Mouse (Mus musculus) limb, embryonic 11.5 days (tissue): ENCODE results near the gene Slc7a1. TPM values are rescaled to one million over a fixed set of nuclear protein-coding genes. Genes with fewer than 3 reads are reported as not detected.
"Not testable (repeated sequence)": the region's sequence is repeated elsewhere in the genome, so short reads cannot be mapped to it uniquely, and the experiment has no call there.

Experiments used
- ATAC-seq: fragments of 200-750 bp; cut with Nextera tagmentation; 2 replicates; pipeline ENCODE4 v1.8.0; 2017; ENCODE audit warnings: low read depth; ENCODE audit not compliant: insufficient number of reproducible peaks, low FRiP score, low TSS enrichment
- DNase-seq: peaks from one replicate; pipeline ENCODE4 v3.0.0-alpha.2; 2015; ENCODE audit warnings: low spot score
- H3K27ac ChIP-seq: fragments of 300-500 bp; sonication (generic); replicated peaks from 2 replicates; pipeline ENCODE4 v1.5.1; 2014; ENCODE audit warnings: low read depth, mild to moderate bottlenecking, low read length
- H3K27me3 ChIP-seq: fragments of 300-500 bp; sonication (generic); 2 replicates; pipeline ENCODE4 v1.6.1; 2014; ENCODE audit warnings: mild to moderate bottlenecking, low read length, mixed read lengths; ENCODE audit not compliant: control insufficient read depth, insufficient read depth
- H3K36me3 ChIP-seq: fragments of 300-500 bp; sonication (generic); 2 replicates; pipeline ENCODE4 v1.6.1; 2014; ENCODE audit warnings: mild to moderate bottlenecking, low read length, moderate library complexity, mixed read lengths; ENCODE audit not compliant: control insufficient read depth, insufficient read depth
- H3K4me1 ChIP-seq: fragments of 300-500 bp; sonication (generic); 2 replicates; pipeline ENCODE4 v1.6.1; 2014; ENCODE audit warnings: low read length, mixed read lengths; ENCODE audit not compliant: control insufficient read depth, insufficient read depth
- H3K4me2 ChIP-seq: fragments of 300-500 bp; sonication (generic); 2 replicates; pipeline ENCODE4 v1.6.1; 2014; ENCODE audit warnings: low read depth, mild to moderate bottlenecking, moderate library complexity; ENCODE audit not compliant: severe bottlenecking
- H3K4me3 ChIP-seq: fragments of 300-500 bp; sonication (generic); 2 replicates; pipeline ENCODE4 v1.5.1; 2014; ENCODE audit warnings: low read depth, low read length
- H3K9ac ChIP-seq: fragments of 300-500 bp; sonication (generic); 2 replicates; pipeline ENCODE4 v1.6.1; 2014; ENCODE audit warnings: mild to moderate bottlenecking, low read length
- H3K9me3 ChIP-seq: fragments of 300-500 bp; sonication (generic); 2 replicates; pipeline ENCODE4 v1.6.1; 2016; ENCODE audit warnings: low read length; ENCODE audit not compliant: control insufficient read depth
- WGBS: fragments of 180-500 bp; shearing (Covaris S2); extraction: QIAGEN DNeasy Blood & Tissue Kit; methylation state at CpG from one replicate; pipeline ENCODE4 v1.1.7; 2014; 5-methylcytosine and 5-hydroxymethylcytosine counted together
- polyA plus RNA-seq: library from polyadenylated mRNA; unstranded; fragments of >200 nt; fragmentation: Nextera tagmentation; extraction: Ambion mirVana; gene quantifications from 2 replicates; pipeline ENCODE4 v1.2.1, GENCODE M21; 2014

The Slc7a1 gene
- polyA plus RNA-seq, 1 experiment from 2014 or later: 16.4 TPM

GRCm38 (mm10) chr5:148342061-148342741 lies 57.5 kb downstream of the Slc7a1 start:
- 30% methylated on average over 26 of the region's 26 CpGs for whole genome bisulfite sequencing
- H3K9ac ChIP-seq: no peak overlapping the region
- no peaks in the 10 kb centered on the region for H3K36me3 ChIP-seq
- ATAC-seq (peak; percentile 75), DNase-seq (peak; percentile 59)
- peak overlapping the region; percentile 18 for H3K4me3 ChIP-seq
- 0 out of 2 replicates have a peak overlapping the region, but pooled peaks have one; percentile 15 for H3K27ac ChIP-seq
- H3K27me3 ChIP-seq: no peaks in the 10 kb centered on the region
- H3K4me1 ChIP-seq: peaks cover 2% of the 10 kb centered on the region; the same call in 1 of the 2 replicates
- H3K9me3 ChIP-seq: no peaks in the 10 kb centered on the region
- peak overlapping the region; percentile 1 for H3K4me2 ChIP-seq

- Histone ChIP-seq H3K4me1 (peaks cover 2% of the 10 kb centered on the region; the same call in 1 of the 2 replicates), H3K27me3 (no peaks in the 10 kb centered on the region), H3K9me3 (no peaks in the 10 kb centered on the region), H3K4me2 (no peak overlapping the region), H3K4me3 (no peak overlapping the region), H3K36me3 (peaks cover 5% of the 10 kb centered on the region), H3K27ac (no peak overlapping the region), H3K9ac (no peak overlapping the region)
- 95% methylated on average over 5 of the region's 5 CpGs for whole genome bisulfite sequencing
- no peak for DNase-seq
- ATAC-seq: no peak
These were observed 60.6 kb downstream of the Slc7a1 start for GRCm38 (mm10) chr5:148339126-148339525.

DNA sequence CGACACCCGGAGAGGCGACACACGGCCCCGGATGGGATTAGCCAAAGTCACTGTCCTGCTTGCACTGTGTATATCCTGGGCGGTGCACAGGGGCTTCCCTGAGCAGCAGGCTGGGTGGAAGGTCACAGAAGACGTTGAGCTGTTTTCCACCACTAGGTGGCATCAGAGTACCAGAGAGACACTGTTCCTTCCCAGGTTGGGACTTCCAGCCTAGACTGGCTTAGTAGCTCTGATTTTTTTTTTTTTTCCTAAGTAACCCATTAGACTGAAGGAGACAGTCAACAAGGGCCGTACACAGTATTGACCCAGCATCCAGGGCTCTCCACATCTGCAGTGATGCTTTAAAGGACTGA lies 67.1 kb downstream of the Slc7a1 start:
- 34% methylated on average over 8 of the region's 8 CpGs for WGBS
- Histone ChIP-seq H3K4me1 (no peaks in the 10 kb centered on the region), H3K4me2 (no peak overlapping the region), H3K9me3 (no peaks in the 10 kb centered on the region), H3K4me3 (no peak overlapping the region), H3K36me3 (peaks cover 5% of the 10 kb centered on the region), H3K27me3 (no peaks in the 10 kb centered on the region), H3K9ac (no peak overlapping the region), H3K27ac (no peak overlapping the region)
- peak; percentile 84 for DNase-seq
- ATAC-seq: peak; percentile 58

GRCm38 (mm10) chr5:148331926-148332621 lies 67.6 kb downstream of the Slc7a1 start:
- Histone ChIP-seq H3K9ac (no peak overlapping the region), H3K4me1 (no peaks in the 10 kb centered on the region), H3K27ac (no peak overlapping the region), H3K27me3 (no peaks in the 10 kb centered on the region), H3K36me3 (peaks cover 5% of the 10 kb centered on the region), H3K4me3 (no peak overlapping the region), H3K4me2 (no peak overlapping the region), H3K9me3 (no peaks in the 10 kb centered on the region)
- no peak for DNase-seq
- no peak for ATAC-seq
- WGBS: 90% methylated on average over 18 of the region's 18 CpGs

DNA sequence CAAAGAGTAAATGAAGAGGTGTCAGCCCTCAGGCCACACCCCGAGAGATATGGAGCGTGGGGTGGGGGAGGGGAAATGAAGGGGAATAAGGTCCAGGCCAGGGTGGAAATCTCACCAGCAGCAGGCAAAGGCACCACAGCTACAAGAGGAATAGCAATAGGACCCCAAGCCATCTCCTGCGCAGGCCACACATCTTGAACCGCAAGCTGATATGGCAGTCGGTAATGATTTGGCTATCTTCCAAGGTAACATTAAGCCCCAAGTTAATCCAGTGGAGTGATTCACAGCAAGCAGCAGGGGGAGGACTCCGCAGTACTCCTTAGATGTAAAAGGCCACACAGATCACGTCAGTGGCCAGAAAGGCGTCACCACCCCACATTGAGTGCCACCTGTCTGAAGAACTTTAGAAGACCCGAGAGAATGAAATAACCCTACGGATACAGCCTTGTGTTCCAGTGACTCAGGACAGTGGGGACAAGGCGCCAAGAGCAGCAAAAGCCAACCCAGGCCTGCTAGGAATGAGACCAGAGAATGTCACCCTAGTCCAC lies 68.4 kb downstream of the Slc7a1 start:
- DNase-seq: no peak

DNA sequence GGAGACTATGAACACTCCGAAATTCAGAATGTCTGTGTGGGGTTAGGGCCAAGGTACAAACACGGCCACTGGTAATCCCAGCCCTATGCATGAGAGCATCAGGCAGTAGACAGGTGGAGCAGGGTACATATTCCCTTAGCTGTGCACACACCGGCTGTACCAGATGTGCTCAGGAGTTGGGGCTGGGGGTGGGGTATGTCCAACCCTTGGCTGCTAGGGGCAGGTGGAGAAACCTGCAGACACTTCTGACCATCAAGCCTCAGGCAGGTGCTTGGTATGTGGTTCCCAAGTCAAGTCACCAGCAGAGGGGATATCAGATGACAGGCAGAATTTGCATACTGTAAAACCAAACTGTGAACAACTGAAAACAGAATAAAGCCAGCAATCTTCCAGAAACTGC lies 70.7 kb downstream of the Slc7a1 start:
- Histone ChIP-seq H3K4me2 (no peak overlapping the region), H3K9ac (no peak overlapping the region), H3K9me3 (no peaks in the 10 kb centered on the region), H3K4me3 (no peak overlapping the region), H3K4me1 (no peaks in the 10 kb centered on the region), H3K36me3 (no peaks in the 10 kb centered on the region), H3K27ac (no peak overlapping the region), H3K27me3 (no peaks in the 10 kb centered on the region)
- no peak for DNase-seq
- ATAC-seq: no peak
- 83% methylated on average over 3 of the region's 3 CpGs for WGBS

More for the DNA sequence above, 68.4 kb downstream of the Slc7a1 start:
- Histone ChIP-seq H3K4me3 (no peak overlapping the region), H3K4me1 (no peaks in the 10 kb centered on the region), H3K4me2 (no peak overlapping the region), H3K9ac (no peak overlapping the region), H3K36me3 (peaks cover 1% of the 10 kb centered on the region), H3K27me3 (no peaks in the 10 kb centered on the region), H3K27ac (no peak overlapping the region), H3K9me3 (no peaks in the 10 kb centered on the region)
- WGBS: 89% methylated on average over 11 of the region's 11 CpGs
- ATAC-seq: no peak

- 97% methylated on average over 9 of the region's 9 CpGs for WGBS
- not testable (repeated sequence) for H3K9me3 ChIP-seq, ATAC-seq, H3K36me3 ChIP-seq, H3K27ac ChIP-seq, H3K4me3 ChIP-seq, H3K27me3 ChIP-seq, DNase-seq, H3K4me2 ChIP-seq, H3K9ac ChIP-seq, H3K4me1 ChIP-seq
These were observed 73.4 kb downstream of the Slc7a1 start for GRCm38 (mm10) chr5:148326295-148326694.

DNA sequence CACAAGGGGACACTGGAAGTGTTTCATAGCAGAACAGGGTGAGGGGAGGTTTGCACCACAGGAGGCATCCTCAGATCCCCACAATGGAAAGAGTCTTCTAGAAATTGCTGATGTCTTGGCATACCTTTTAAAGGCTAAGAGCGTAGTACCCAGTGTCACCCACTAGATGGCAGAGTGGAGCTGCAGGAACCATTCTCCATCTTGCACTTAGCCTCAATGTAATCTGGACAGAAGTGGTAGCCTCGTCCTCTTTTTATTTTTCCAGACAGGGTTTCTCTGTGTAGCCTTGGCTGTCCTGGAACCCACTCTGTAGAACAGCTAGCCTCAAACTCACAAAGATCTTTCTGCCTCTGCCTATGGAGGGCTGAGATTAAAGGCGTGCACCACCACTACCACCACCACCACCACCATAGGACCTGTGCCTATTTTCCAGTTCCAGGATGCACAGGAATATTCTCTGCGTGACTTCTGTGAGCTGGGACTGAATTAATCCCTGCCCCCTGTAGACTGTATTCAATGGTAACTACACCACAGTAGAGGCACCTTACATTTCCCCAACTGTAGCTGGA lies 74.3 kb downstream of the Slc7a1 start:
- no peaks in the 10 kb centered on the region for H3K4me1 ChIP-seq
- WGBS: 46% methylated on average over 4 of the region's 4 CpGs
- no peak for ATAC-seq
- H3K27me3 ChIP-seq: no peaks in the 10 kb centered on the region
- H3K4me3 ChIP-seq: no peak overlapping the region
- no peak overlapping the region for H3K4me2 ChIP-seq
- H3K27ac ChIP-seq: no peak overlapping the region
- H3K9me3 ChIP-seq: no peaks in the 10 kb centered on the region
- H3K9ac ChIP-seq: no peak overlapping the region
- peak; percentile 71 for DNase-seq
- no peaks in the 10 kb centered on the region for H3K36me3 ChIP-seq
